ENCODE assay signal across 10 mouse cellular contexts in genomic region chr2:178565368-178565818, GRCm38 (mm10).
DNase-seq lines count a peak whose midpoint lies in the region; ATAC-seq lines count a peak whose summit lies in the region.
"Had no signal": no experiment of that assay in that cellular context is flagged by ENCODE, and none has a peak within 500 bp of the region (broad histone marks: within the 10 kb centered on the region; RNA-seq: fewer than 3 reads in every experiment).

No protein-coding gene starts in this region.

- peak overlapping the region; percentile 30 for H3K27ac ChIP-seq in heart, embryonic 13.5 days (replicated peaks)
- no peak overlapping the region for H3K27ac ChIP-seq in hindbrain, embryonic 14.5 days
- no peak overlapping the region for H3K27ac ChIP-seq in hindbrain, embryonic 10.5 days
- H3K27ac ChIP-seq: midbrain, embryonic 12.5 days had no signal

- 22% methylated on average over 8 of the region's 8 CpGs for WGBS in heart, embryonic 13.5 days
- 71% methylated on average over 8 of the region's 8 CpGs for WGBS in hindbrain, embryonic 14.5 days
- 86% methylated on average over 8 of the region's 8 CpGs for WGBS in hindbrain, embryonic 10.5 days

- no peak overlapping the region for H3K4me3 ChIP-seq in heart, embryonic 13.5 days
- no peak overlapping the region for H3K4me3 ChIP-seq in hindbrain, embryonic 14.5 days (replicated peaks; ENCODE audit: low read length)
- no peak overlapping the region for H3K4me3 ChIP-seq in hindbrain, embryonic 10.5 days
- H3K4me3 ChIP-seq: erythroblast, embryonic 14.5 days; midbrain, embryonic 12.5 days had no signal

- no peak overlapping the region for H3K9ac ChIP-seq in heart, embryonic 13.5 days
- no peak overlapping the region for H3K9ac ChIP-seq in hindbrain, embryonic 14.5 days
- H3K9ac ChIP-seq: midbrain, embryonic 12.5 days had no signal

- no peak for DNase-seq in heart, adult 8-10 months (ENCODE audit: low spot score)
- peak; percentile 43 for DNase-seq in thymus, postnatal 14 days
- DNase-seq in thymus, postnatal 0 days (ENCODE audit: low spot score) = no peak
- DNase-seq in left cerebral cortex, postnatal 10 days (ENCODE audit: extremely low spot score in 1 of 2, low spot score in 2 of 2) = peak; percentile 61 to 78
- no peak for DNase-seq in hindbrain, embryonic 14.5 days (ENCODE audit: low spot score)
- DNase-seq in ovary, postnatal 14 days (ENCODE audit: low spot score) = no peak
- no peak for DNase-seq in hindbrain, embryonic 10.5 days (ENCODE audit: low spot score)

- ATAC-seq in heart, embryonic 13.5 days (ENCODE audit: extremely low read depth, insufficient number of reproducible peaks, low FRiP score, low TSS enrichment) = peak; percentile 23; the same call in 1 of the 2 replicates
- no peak for ATAC-seq in hindbrain, embryonic 14.5 days (ENCODE audit: low FRiP score)

- H3K27me3 ChIP-seq in heart, embryonic 13.5 days (replicated peaks) = no peaks in the 10 kb centered on the region; the same call in 1 of the 2 replicates
- no peaks in the 10 kb centered on the region for H3K27me3 ChIP-seq in hindbrain, embryonic 14.5 days (ENCODE audit: control insufficient read depth, insufficient read depth, low read length)
- no peaks in the 10 kb centered on the region for H3K27me3 ChIP-seq in hindbrain, embryonic 10.5 days (ENCODE audit: insufficient read depth, poor library complexity, severe bottlenecking)
- H3K27me3 ChIP-seq: midbrain, embryonic 12.5 days had no signal

- intact Hi-C loops in left cerebral cortex, postnatal 10 days (cut with DNase I) = no loop called here

- peaks cover 16% of the 10 kb centered on the region for H3K4me1 ChIP-seq in heart, embryonic 13.5 days
- no peaks in the 10 kb centered on the region for H3K4me1 ChIP-seq in hindbrain, embryonic 14.5 days (replicated peaks; ENCODE audit: control insufficient read depth, insufficient read depth, low read length)
- H3K4me1 ChIP-seq in hindbrain, embryonic 10.5 days (replicated peaks) = peaks cover 14% of the 10 kb centered on the region
- H3K4me1 ChIP-seq: midbrain, embryonic 12.5 days had no signal

- no peak overlapping the region for H3K4me2 ChIP-seq in heart, embryonic 13.5 days
- H3K4me2 ChIP-seq in hindbrain, embryonic 14.5 days (replicated peaks) = no peak overlapping the region
- H3K4me2 ChIP-seq: midbrain, embryonic 12.5 days had no signal

- no peaks in the 10 kb centered on the region for H3K36me3 ChIP-seq in heart, embryonic 13.5 days
- no peaks in the 10 kb centered on the region for H3K36me3 ChIP-seq in hindbrain, embryonic 14.5 days (replicated peaks; ENCODE audit: control insufficient read depth, insufficient read depth)
- H3K36me3 ChIP-seq in hindbrain, embryonic 10.5 days = no peaks in the 10 kb centered on the region
- H3K36me3 ChIP-seq: midbrain, embryonic 12.5 days had no signal

- H3K9me3 ChIP-seq in heart, embryonic 13.5 days = no peaks in the 10 kb centered on the region
- no peaks in the 10 kb centered on the region for H3K9me3 ChIP-seq in hindbrain, embryonic 14.5 days (ENCODE audit: control insufficient read depth, low read length)
- no peaks in the 10 kb centered on the region for H3K9me3 ChIP-seq in hindbrain, embryonic 10.5 days
- H3K9me3 ChIP-seq: midbrain, embryonic 12.5 days had no signal

Comparison
In these comparisons a context has a peak if more than half of its experiments do, and no peak if none do; other contexts are left out.
1. DNase-seq: peak in thymus, postnatal 14 days (single experiment) and left cerebral cortex, postnatal 10 days (2 of 2); none in heart, adult 8-10 months (single experiment), thymus, postnatal 0 days (single experiment), hindbrain, embryonic 14.5 days (single experiment), ovary, postnatal 14 days (single experiment) and hindbrain, embryonic 10.5 days (single experiment).